Comparison of ENCODE assay signal across 7 mouse cellular contexts in genomic region chr3:59121067-59121730, GRCm38 (mm10). TPM values are rescaled to one million over a fixed set of nuclear protein-coding genes. Genes with fewer than 3 reads are reported as not detected.
A peak's percentile ranks its signal among the peaks of the same experiment; 100 is the strongest.
DNase-seq lines count a peak whose midpoint lies in the region; ATAC-seq lines count a peak whose summit lies in the region.

No protein-coding gene starts in this region.

- H3K9me3 ChIP-seq in lung, embryonic 15.5 days = no peaks in the 10 kb centered on the region
- no peaks in the 10 kb centered on the region for H3K9me3 ChIP-seq in heart, embryonic 15.5 days (replicated peaks)
- H3K9me3 ChIP-seq in neural tube, embryonic 13.5 days = no peaks in the 10 kb centered on the region

- peak; percentile 70 for ATAC-seq in lung, embryonic 15.5 days (ENCODE audit: borderline replicate concordance, extremely low read depth, low FRiP score, low TSS enrichment)
- ATAC-seq in heart, embryonic 15.5 days (replicated peaks; ENCODE audit: insufficient number of reproducible peaks, insufficient read depth, low FRiP score, low read depth) = no peak
- ATAC-seq in neural tube, embryonic 13.5 days (ENCODE audit: low read depth) = peak; percentile 38

- no peaks in the 10 kb centered on the region for H3K27me3 ChIP-seq in lung, embryonic 15.5 days
- H3K27me3 ChIP-seq in heart, embryonic 15.5 days = no peaks in the 10 kb centered on the region
- H3K27me3 ChIP-seq in neural tube, embryonic 13.5 days = no peaks in the 10 kb centered on the region

- H3K36me3 ChIP-seq in lung, embryonic 15.5 days = no peaks in the 10 kb centered on the region
- no peaks in the 10 kb centered on the region for H3K36me3 ChIP-seq in heart, embryonic 15.5 days
- H3K36me3 ChIP-seq in neural tube, embryonic 13.5 days = no peaks in the 10 kb centered on the region

- H3K4me3 ChIP-seq in lung, embryonic 15.5 days = no peak overlapping the region
- H3K4me3 ChIP-seq in brown adipose tissue, adult 24 weeks (ENCODE audit: insufficient read depth, low read depth, low read length) = no peak overlapping the region
- H3K4me3 ChIP-seq in heart, embryonic 15.5 days = no peak overlapping the region
- H3K4me3 ChIP-seq in neural tube, embryonic 13.5 days = no peak overlapping the region

- 25% methylated on average over 7 of the region's 7 CpGs for WGBS in lung, embryonic 15.5 days
- WGBS in heart, embryonic 15.5 days = 41% methylated on average over 7 of the region's 7 CpGs
- 49% methylated on average over 7 of the region's 7 CpGs for WGBS in neural tube, embryonic 13.5 days

- H3K4me1 ChIP-seq in lung, embryonic 15.5 days = peaks cover 33% of the 10 kb centered on the region
- no peaks in the 10 kb centered on the region for H3K4me1 ChIP-seq in brown adipose tissue, adult 24 weeks (ENCODE audit: control insufficient read depth, insufficient read depth, insufficient read length, low read length)
- peaks cover 18% of the 10 kb centered on the region for H3K4me1 ChIP-seq in heart, embryonic 15.5 days (replicated peaks)
- peaks cover 14% of the 10 kb centered on the region for H3K4me1 ChIP-seq in neural tube, embryonic 13.5 days (replicated peaks)

- H3K27ac ChIP-seq in lung, embryonic 15.5 days = peak overlapping the region; percentile 54
- peak overlapping the region; percentile 69 for H3K27ac ChIP-seq in brown adipose tissue, adult 24 weeks (replicated peaks; ENCODE audit: low read depth, low read length)
- H3K27ac ChIP-seq in heart, embryonic 15.5 days = peak overlapping the region; percentile 40; the same call in 1 of the 2 replicates
- no peak overlapping the region for H3K27ac ChIP-seq in neural tube, embryonic 13.5 days (replicated peaks)

- no peak for DNase-seq in lung, postnatal 4 days
- no peak for DNase-seq in spleen, postnatal 14 days (ENCODE audit: low spot score in 2 of 2)
- DNase-seq in thymus, postnatal 36 days = no peak

- H3K4me2 ChIP-seq in lung, embryonic 15.5 days = peak overlapping the region; percentile 3; the same call in 1 of the 2 replicates
- H3K4me2 ChIP-seq in heart, embryonic 15.5 days = no peak overlapping the region
- no peak overlapping the region for H3K4me2 ChIP-seq in neural tube, embryonic 13.5 days

- no peak overlapping the region for H3K9ac ChIP-seq in lung, embryonic 15.5 days
- no peak overlapping the region for H3K9ac ChIP-seq in heart, embryonic 15.5 days
- no peak overlapping the region for H3K9ac ChIP-seq in neural tube, embryonic 13.5 days

RNA-seq across cellular contexts. Expression of gene Gpr171, which starts 19.6 kb away (rescaled TPM):
- 0.92 and 1.3 TPM in 2 replicates for polyA plus RNA-seq in lung, embryonic 15.5 days (2015; fragmentation: Nextera tagmentation; extraction: Ambion mirVana)
- polyA plus RNA-seq in brown adipose tissue, adult 24 weeks (2012; ENCODE audit: insufficient read depth, insufficient read length, missing spikeins) = 0.50 TPM in 1 of 2 replicates, not detected in the other
- 1.3 and 1.9 TPM in 2 replicates for polyA plus RNA-seq in heart, embryonic 15.5 days (2015; fragmentation: Nextera tagmentation; extraction: Ambion mirVana)
- 0.61 and 1.4 TPM in 2 replicates for polyA plus RNA-seq in neural tube, embryonic 13.5 days (2015; fragmentation: Nextera tagmentation; extraction: Ambion mirVana)

RNA-seq across cellular contexts. Expression of gene P2ry14, which starts 32.2 kb away (rescaled TPM):
- polyA plus RNA-seq in lung, embryonic 15.5 days (2015; fragmentation: Nextera tagmentation; extraction: Ambion mirVana) = 19.1 and 24.7 TPM in 2 replicates
- polyA plus RNA-seq in brown adipose tissue, adult 24 weeks (2012; ENCODE audit: insufficient read depth, insufficient read length, missing spikeins) = 0.92 and 1.3 TPM in 2 replicates
- 2.5 and 3.1 TPM in 2 replicates for polyA plus RNA-seq in heart, embryonic 15.5 days (2015; fragmentation: Nextera tagmentation; extraction: Ambion mirVana)
- 3.6 and 3.9 TPM in 2 replicates for polyA plus RNA-seq in neural tube, embryonic 13.5 days (2015; fragmentation: Nextera tagmentation; extraction: Ambion mirVana)
